Mouse (Mus musculus): ENCODE data around the gene Fdx1l.
"Not testable (repeated sequence)": the region's sequence is repeated elsewhere in the genome, so short reads cannot be mapped to it uniquely, and the experiment has no call there.

Gene Fdx1l

DNA sequence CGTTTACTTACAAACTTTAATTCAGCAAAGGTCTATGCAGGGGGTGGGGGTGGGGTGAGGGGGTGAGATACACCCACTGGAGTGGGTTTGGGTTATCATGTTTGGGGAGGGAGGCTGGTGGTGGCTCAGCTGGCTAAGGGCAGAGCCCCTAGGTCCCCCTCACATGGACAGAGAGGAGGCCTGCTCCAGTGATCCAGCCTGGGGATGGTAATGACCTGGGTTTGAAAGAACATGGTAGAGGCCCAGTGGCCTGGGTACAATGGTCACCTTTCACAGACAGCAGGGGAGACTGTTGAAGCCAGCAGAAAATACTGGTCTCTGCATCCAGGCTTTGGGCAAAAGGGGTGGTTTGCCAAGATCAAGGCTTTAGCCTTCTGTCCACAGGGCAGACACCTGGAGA, 759 bp upstream of the Fdx1l start:
- no peak for DNase-seq (ENCODE audit: extremely low read depth, insufficient read length, low spot score)

DNA sequence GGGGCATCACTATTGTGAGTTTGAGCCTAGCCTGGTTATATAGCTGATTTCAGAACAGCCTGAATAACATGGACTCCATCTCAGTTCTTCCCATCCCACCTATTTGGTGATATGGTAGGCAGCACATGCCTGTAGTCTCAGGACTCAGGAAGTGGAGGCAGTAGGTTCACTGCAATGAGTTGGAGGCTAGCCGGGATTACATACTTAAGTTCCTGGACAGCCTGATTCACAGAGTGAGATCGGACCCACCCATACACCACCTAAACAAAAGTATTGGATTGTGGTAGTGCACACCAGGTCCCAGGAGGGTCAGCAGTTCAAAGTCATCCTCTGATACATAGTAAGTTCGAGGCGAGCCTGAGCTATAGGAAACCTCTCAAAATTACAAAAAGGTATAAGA, 773 bp downstream of the Fdx1l start:
- DNase-seq (ENCODE audit: extremely low read depth, insufficient read length, low spot score) = peak; percentile 28

DNA sequence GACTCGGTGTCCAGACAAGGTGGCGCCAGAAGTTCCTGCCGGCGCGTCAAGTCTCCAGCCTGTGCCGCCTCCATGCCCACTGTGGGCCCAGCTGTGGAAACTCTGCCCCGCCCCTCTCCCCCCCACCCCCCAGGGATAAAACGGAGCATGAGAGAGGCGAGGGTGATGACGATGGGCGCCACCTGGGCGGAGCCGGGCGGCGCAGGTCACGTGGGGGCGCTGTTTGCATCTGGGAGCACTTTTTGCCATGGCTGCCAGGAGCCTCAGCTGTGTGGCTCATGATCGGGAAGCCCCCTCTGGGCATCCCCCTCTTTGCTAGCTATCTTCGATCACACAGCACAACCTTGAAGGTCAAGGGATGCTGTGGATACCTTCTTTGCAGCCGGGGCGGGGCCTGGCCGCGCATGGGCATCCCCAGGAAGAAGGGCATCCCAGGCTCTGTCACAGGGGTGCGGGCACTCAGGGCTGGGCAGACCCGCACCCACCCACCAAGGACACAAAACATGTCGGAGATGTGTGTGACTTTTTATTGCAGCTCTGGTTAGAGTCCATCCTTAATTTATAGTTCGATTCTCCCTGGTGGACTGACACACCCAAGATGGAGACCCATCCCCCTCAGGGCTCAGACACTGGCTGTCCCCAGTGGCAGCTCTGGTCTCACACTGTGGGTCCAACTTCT, 6.3 kb downstream of the Fdx1l start, which contains the start of gene Zglp1:
Zglp1 (minus strand) TSS at position 88 of the 679 bp plus-strand sequence.
- DNase-seq (ENCODE audit: extremely low read depth, insufficient read length, low spot score) = no peak

- DNase-seq (ENCODE audit: extremely low read depth, insufficient read length, low spot score) = no peak
Measured at GRCm38 (mm10) chr9:21062928-21063327, 10.5 kb downstream of the Fdx1l start.

GRCm38 (mm10) chr9:21051578-21051977, 21.8 kb downstream of the Fdx1l start:
- no peak for DNase-seq (ENCODE audit: extremely low read depth, insufficient read length, low spot score)

DNA sequence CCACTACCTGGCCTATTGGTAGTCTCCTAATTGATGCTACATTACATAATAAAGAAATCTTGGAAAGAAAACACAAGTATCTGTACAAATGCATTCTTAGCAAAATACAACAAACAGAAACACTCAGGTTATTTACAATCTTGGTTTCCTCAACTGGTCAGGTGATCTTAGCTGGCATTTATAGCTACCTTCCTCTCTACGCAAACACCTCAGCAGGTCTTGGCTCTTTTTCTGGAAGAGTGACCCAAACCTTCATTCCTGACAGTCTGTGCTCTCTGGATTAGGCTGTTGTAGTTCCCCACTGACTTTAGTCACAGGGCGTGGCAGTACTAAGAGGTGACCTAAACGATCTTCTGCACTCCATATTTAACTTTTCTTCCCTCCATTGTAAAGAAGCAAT, 28.2 kb downstream of the Fdx1l start:
- DNase-seq (ENCODE audit: extremely low read depth, insufficient read length, low spot score) = no peak

DNA sequence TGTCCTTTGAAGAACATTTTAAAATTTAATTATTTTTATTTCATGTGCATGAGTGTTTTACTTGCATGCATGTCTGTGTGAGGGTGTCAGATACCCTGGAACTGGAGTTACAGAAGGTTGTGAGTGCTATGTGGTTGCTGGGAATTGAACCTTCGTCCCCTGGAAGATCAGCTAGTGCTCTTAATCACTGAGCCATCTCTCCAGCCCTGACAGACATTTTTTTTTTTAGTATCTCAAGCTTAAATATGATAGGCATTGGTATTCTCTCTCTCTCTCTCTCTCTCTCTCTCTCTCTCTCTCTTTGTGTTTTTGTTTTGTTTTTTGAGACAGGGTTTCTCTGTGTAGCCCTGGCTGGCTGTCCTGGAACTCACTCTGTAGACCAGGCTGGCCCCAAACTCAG, 28.6 kb downstream of the Fdx1l start:
- DNase-seq (ENCODE audit: extremely low read depth, insufficient read length, low spot score) = not testable (repeated sequence)

DNA sequence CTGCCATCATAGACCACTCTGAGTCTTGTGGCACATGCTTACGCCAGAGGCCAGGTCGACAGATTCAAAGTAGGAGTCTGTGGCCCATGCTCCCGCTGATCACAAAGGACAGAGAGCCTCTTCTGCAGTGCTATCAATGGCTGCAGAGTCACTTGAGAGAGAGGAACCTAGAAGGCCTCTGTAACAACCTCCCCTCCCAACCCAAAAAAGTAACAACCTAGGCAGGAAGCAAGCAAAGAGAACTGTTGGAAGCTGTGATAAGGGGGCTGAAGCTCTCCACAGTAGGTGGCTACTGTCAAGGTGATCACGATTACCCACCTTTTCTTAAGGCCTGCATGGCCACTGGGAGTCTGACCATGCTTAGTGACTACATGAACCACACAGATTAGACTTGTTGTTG, 29.9 kb downstream of the Fdx1l start:
- no peak for DNase-seq (ENCODE audit: extremely low read depth, insufficient read length, low spot score)

GRCm38 (mm10) chr9:21041308-21041707, 32.1 kb downstream of the Fdx1l start:
- no peak for DNase-seq (ENCODE audit: extremely low read depth, insufficient read length, low spot score)

GRCm38 (mm10) chr9:21039779-21040178, 33.6 kb downstream of the Fdx1l start:
- no peak for DNase-seq (ENCODE audit: extremely low read depth, insufficient read length, low spot score)

DNA sequence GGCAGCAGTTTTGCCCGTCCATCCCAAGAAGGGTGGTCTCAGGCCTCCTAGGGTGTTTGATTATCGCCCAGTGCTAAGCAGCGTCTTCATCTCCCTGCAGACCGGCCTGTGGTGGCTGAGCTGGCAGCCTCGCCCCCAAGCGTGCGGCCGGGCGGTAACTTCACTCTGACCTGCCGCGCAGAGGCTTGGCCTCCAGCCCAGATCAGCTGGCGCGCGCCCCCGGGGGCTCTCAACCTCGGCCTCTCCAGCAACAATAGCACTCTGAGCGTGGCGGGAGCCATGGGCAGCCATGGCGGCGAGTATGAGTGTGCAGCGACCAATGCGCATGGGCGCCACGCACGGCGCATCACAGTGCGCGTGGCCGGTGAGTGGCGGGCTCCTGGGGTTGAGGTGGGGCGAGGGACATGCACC, 35.9 kb downstream of the Fdx1l start:
- DNase-seq (ENCODE audit: extremely low read depth, insufficient read length, low spot score) = no peak

DNA sequence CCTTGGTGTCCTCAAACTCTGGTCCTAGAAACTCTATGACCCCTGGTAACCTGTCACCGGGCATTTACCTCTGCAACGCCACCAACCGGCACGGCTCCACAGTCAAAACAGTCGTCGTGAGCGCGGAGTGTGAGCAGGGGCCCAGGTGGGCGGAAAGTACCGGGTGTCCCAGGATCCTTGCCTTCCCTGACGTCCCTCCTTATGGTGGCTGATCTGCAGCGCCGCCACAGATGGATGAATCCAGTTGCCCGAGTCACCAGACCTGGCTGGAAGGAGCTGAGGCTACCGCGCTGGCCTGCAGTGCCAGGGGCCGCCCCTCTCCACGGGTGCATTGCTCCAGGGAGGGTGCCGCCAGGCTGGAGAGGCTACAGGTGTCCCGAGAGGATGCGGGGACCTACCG, 36.7 kb downstream of the Fdx1l start:
- no peak for DNase-seq (ENCODE audit: extremely low read depth, insufficient read length, low spot score)

GRCm38 (mm10) chr9:21036161-21036560, 37.3 kb downstream of the Fdx1l start:
- no peak for DNase-seq (ENCODE audit: extremely low read depth, insufficient read length, low spot score)

DNA sequence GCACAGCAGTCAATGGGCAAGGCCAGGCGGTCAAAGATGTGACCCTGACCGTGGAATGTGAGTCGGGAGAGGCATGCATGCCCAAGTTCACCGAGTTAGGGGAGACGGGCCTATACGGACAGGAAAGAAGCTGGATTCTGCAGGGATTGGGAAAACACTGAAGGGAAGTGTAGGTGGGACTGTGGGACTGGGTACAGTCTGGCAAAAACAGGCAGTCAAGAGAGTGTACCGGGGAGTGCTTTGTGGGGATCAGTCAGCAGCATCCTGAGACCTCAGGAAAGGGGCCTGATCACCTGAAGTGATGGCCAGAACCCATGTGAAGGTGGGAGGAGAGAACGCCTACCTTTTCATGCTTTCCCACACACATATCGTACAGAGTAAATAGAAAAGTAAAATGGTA, 37.8 kb downstream of the Fdx1l start:
- no peak for DNase-seq (ENCODE audit: extremely low read depth, insufficient read length, low spot score)

GRCm38 (mm10) chr9:21034481-21035085, 38.8 kb downstream of the Fdx1l start:
- no peak for DNase-seq (ENCODE audit: extremely low read depth, insufficient read length, low spot score)

DNA sequence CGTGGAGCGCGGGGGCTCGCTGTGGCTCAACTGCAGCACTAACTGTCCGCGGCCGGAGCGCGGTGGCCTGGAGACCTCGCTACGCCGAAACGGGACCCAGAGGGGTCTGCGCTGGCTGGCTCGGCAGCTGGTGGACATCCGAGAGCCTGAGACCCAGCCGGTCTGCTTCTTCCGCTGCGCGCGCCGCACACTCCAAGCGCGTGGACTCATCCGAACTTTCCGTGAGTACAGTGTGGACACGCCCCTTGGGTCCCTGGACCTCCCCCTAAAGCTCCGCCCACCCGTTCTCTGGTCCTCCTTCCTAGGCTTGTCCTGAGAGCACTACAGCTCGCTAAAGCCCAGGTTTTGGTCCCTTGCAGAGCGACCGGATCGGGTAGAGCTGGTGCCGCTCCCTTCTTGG, 40.3 kb downstream of the Fdx1l start:
- DNase-seq (ENCODE audit: extremely low read depth, insufficient read length, low spot score) = peak; percentile 70

DNA sequence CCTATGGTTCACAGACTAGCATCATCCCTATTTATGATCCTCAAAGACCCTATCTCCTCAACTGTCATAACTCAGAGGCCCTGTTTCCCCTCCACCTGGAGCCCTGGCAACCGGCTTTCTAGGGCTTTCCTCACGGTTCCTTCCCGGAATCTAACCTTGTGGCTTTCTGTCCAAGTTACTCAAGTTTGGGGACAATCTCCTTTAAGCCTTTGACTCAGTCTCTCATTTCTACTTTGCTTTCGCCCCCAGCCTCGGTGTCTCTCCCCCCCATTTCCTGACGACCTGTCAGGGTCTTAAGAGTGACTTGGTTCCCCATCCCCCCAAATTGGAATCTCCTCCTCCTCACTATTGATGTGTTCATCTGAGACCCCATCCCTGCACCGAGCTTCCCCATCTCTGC, 40.9 kb downstream of the Fdx1l start:
- no peak for DNase-seq (ENCODE audit: extremely low read depth, insufficient read length, low spot score)

DNA sequence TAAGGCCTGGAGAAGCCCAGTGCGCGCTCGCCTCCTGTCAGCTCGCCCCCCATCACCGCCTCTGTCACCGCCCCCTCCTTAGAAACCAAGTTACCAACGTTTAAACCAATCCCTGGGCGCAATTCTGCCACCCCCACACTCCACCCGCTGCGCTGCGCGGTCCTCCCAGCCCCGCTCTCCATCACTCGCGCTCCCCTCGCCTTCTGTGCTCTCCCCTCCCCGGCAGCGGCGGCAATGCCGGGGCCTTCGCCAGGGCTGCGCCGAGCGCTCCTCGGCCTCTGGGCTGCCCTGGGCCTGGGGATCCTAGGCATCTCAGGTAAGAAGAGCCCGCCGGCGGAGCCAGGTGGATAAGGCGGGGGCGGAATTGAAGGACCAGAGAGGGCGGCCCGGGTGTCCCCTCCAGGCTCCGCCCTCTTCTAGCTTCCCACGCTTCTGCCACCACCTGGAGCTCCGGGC, 41.5 kb downstream of the Fdx1l start, which contains the start of gene Icam5:
Icam5 (plus strand) TSS at position 178 of the 456 bp plus-strand sequence.
- DNase-seq (ENCODE audit: extremely low read depth, insufficient read length, low spot score) = no peak

- DNase-seq (ENCODE audit: extremely low read depth, insufficient read length, low spot score) = peak; percentile 77
Measured at GRCm38 (mm10) chr9:21031251-21031895, 42.0 kb downstream of the Fdx1l start.

DNA sequence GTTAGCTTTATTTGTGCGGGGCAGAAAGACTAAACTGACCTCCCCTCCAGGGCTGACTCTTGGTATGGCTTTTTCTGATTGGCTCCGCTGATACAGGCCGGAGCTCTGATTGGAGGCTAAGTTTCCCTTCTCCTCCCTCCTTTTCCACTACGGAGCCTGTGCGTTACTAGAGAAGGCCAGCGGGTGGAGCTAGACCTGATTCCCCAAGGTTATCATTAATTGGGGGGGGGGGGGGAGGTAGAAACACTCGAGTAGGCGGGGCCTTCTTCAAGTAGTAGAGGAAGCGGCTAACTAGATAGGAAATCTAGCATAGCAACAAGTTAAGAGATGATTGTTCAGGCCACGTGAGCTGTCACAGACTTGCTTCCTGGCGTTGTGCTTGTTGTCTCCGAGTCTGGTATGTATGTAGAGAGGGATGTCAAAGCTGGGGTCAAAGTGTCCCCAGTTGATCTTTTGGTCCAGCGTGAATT, 42.6 kb downstream of the Fdx1l start:
- DNase-seq (ENCODE audit: extremely low read depth, insufficient read length, low spot score) = peak; percentile 75

DNA sequence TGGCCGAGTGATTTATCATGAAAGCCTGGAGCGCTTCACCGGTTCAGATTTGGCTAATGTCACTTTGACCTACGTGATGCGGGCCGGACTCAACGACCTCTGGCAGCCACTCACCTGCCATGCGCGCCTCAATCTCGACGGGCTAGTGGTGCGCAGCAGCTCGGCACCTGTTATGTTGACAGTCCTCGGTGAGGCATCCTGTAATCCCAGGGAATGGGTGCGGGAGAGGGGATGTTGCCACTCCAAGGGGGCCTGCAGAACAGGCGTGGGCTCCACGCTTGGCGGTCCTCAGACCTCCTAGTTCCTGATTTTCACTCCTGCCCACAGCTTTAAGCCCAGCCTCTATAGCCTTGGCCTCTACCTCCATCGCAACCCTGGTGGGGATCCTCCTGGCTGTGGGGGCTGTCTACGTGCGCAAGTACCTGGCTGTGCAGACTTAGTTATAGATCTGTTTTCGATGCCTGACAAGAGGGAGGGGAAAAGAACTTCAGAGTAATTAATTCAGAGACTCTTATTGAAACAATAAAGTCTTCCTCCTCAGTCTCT, 43.3 kb downstream of the Fdx1l start:
- DNase-seq (ENCODE audit: extremely low read depth, insufficient read length, low spot score) = no peak

Measured in 3134 (cell line).